Mouse (Mus musculus): ENCODE measurements around the gene Snx7.

DNA sequence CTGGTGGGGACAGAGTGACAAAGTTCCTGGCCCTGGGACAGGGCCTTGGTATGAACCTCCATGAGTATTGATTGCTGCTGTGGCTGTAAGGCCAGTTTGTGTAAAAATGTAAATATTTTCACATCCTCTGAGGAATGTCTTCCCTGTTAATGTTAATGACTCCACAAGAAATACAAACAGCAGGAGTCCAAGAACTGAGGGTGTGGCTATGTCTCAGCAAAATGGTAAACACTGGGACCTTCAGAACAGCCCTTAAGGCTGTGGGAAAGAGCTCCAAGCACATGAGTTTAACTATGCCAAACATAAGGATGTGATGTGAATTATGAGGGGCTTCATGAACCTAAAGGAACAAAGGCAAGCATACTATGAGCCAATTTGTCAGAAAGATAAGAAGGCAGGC, 74.2 kb downstream of the Snx7 start:
- TF ChIP-seq KAT2A (IDR thresholded peaks at IDR 0.05; ENCODE audit: insufficient replicate concordance, low read length) (no peak), NELFE (IDR thresholded peaks at IDR 0.05; ENCODE audit: low read depth, low read length) (no peak), IRF4 (IDR thresholded peaks at IDR 0.05; ENCODE audit: low read depth, low read length) (no peak), CTCF (conservative IDR thresholded peaks at IDR 0.05 in 1 of 2, IDR thresholded peaks at IDR 0.05 in 1 of 2; ENCODE audit: low read depth in 2 of 2, low read length in 2 of 2) (no peak), HCFC1 (IDR thresholded peaks at IDR 0.05; ENCODE audit: low read depth, low read length) (no peak), NRF1 (IDR thresholded peaks at IDR 0.05; ENCODE audit: low read depth, low read length) (no peak), POLR2AphosphoS2 (IDR thresholded peaks at IDR 0.05; ENCODE audit: low read depth, low read length) (no peak)
